ENCODE assay signal across 11 mouse cellular contexts in the genomic region with DNA sequence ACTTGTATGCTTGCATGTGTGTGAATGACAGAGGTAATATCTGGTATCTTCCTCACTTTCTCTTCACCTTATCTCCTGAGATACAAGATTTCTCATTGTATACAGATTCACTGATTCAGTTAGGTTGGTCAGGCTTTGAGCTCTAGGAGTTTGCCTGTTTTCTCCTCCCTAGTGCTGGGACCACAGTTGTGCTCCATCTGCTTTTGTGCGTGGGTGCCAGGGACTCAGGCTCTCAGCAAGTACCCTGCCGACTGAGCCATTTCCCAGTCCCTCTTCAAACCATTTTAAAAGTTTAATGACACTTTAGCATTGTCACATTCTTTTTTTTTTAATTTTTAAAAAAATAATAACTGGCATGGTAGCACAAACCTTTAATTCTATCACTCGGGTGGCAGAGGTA. TPM values are rescaled to one million over a fixed set of nuclear protein-coding genes. Genes with fewer than 3 reads are reported as not detected.
"Had no signal": no experiment of that assay in that cellular context is flagged by ENCODE, and none has a peak within 500 bp of the region (broad histone marks: within the 10 kb centered on the region; RNA-seq: fewer than 3 reads in every experiment).

No protein-coding gene starts in this region.

- DNase-seq: lung, adult 18-20 months; lung, embryonic 14.5 days; lung, postnatal 10 days; lung, postnatal 4 days; midbrain, embryonic 14.5 days; right cerebral cortex, postnatal 14 days; thymus, adult 2 months; thymus, postnatal 25 days; thymus, postnatal 4 days had no signal

RNA-seq across cellular contexts. Expression of gene Actg2, which starts 20.9 kb away (rescaled TPM):
- total RNA-seq: megakaryocyte, adult 5-6 weeks; megakaryocyte-erythroid progenitor cell, adult 5-6 weeks had no signal
